Mouse (Mus musculus): Measurements from ENCODE around the gene Galnt12. TPM values are rescaled to one million over a fixed set of nuclear protein-coding genes. Genes with fewer than 3 reads are reported as not detected.

The Galnt12 gene
- 2.9 and 3.2 TPM in 2 replicates for polyA plus RNA-seq (2015; fragmentation: Nextera tagmentation; extraction: Ambion mirVana)

- Histone ChIP-seq H3K9me3 (ENCODE audit: low read length) (no peaks in the 10 kb centered on the region), H3K4me2 (replicated peaks; ENCODE audit: low read depth, low read length) (peak within 1 kb of the TSS; percentile 97), H3K27me3 (replicated peaks; ENCODE audit: insufficient read depth, low read length) (0 out of 2 replicates have a peak, but pooled peaks cover 16% of the 10 kb centered on the region), H3K36me3 (ENCODE audit: insufficient read depth, low read length) (no peaks in the 10 kb centered on the region), H3K4me3 (ENCODE audit: low read depth, low read length) (peak within 1 kb of the TSS; percentile 52), H3K4me1 (ENCODE audit: insufficient read depth, low read depth, low read length) (no peaks in the 10 kb centered on the region), H3K9ac (replicated peaks; ENCODE audit: low read depth) (no peak within 1 kb of the TSS; the same call in 1 of the 2 replicates), H3K27ac (ENCODE audit: low read length) (no peak within 1 kb of the TSS)
- TF ChIP-seq CTCF (IDR thresholded peaks at IDR 0.05) (no peak), EP300 (IDR thresholded peaks at IDR 0.05) (no peak)
- peak; percentile 71 for ATAC-seq
- DNase-seq (ENCODE audit: low spot score): peak; percentile 15
- WGBS: 2% methylated on average over 51 of the region's 74 CpGs
Observed at GRCm38 (mm10) chr4:47091493-47092386, at the start of gene Galnt12. Gene Galnt12 (plus strand): TSS chr4:47091909.

GRCm38 (mm10) chr4:47043866-47044265, 47.8 kb upstream of the Galnt12 start:
- Histone ChIP-seq H3K27ac (ENCODE audit: low read length) (no peak overlapping the region), H3K36me3 (ENCODE audit: insufficient read depth, low read length) (no peaks in the 10 kb centered on the region), H3K4me2 (replicated peaks; ENCODE audit: low read depth, low read length) (no peak overlapping the region), H3K27me3 (replicated peaks; ENCODE audit: insufficient read depth, low read length) (no peaks in the 10 kb centered on the region), H3K4me3 (ENCODE audit: low read depth, low read length) (no peak overlapping the region), H3K4me1 (ENCODE audit: insufficient read depth, low read depth, low read length) (no peaks in the 10 kb centered on the region), H3K9me3 (ENCODE audit: low read length) (no peaks in the 10 kb centered on the region), H3K9ac (replicated peaks; ENCODE audit: low read depth) (no peak overlapping the region)
- WGBS: 87% methylated on average over 9 of the region's 9 CpGs
- DNase-seq (ENCODE audit: low spot score) (no peak), ATAC-seq (no peak)
- no peak for TF ChIP-seq CTCF (IDR thresholded peaks at IDR 0.05)
- TF ChIP-seq EP300 (IDR thresholded peaks at IDR 0.05): no peak

GRCm38 (mm10) chr4:47046974-47047373, 44.7 kb upstream of the Galnt12 start:
- Histone ChIP-seq H3K36me3 (ENCODE audit: insufficient read depth, low read length) (no peaks in the 10 kb centered on the region), H3K9me3 (ENCODE audit: low read length) (no peaks in the 10 kb centered on the region), H3K27me3 (replicated peaks; ENCODE audit: insufficient read depth, low read length) (no peaks in the 10 kb centered on the region), H3K4me2 (replicated peaks; ENCODE audit: low read depth, low read length) (no peak overlapping the region), H3K4me1 (ENCODE audit: insufficient read depth, low read depth, low read length) (no peaks in the 10 kb centered on the region), H3K27ac (ENCODE audit: low read length) (no peak overlapping the region), H3K4me3 (ENCODE audit: low read depth, low read length) (no peak overlapping the region), H3K9ac (replicated peaks; ENCODE audit: low read depth) (no peak overlapping the region)
- DNase-seq (ENCODE audit: low spot score) (no peak), ATAC-seq (no peak)
- no peak for TF ChIP-seq EP300 (IDR thresholded peaks at IDR 0.05)
- TF ChIP-seq CTCF (IDR thresholded peaks at IDR 0.05): peak; percentile 54
- 74% methylated on average over 6 of the region's 6 CpGs for WGBS

GRCm38 (mm10) chr4:47047765-47048164, 43.9 kb upstream of the Galnt12 start:
- Histone ChIP-seq H3K27ac (ENCODE audit: low read length) (no peak overlapping the region), H3K4me3 (ENCODE audit: low read depth, low read length) (no peak overlapping the region), H3K9ac (replicated peaks; ENCODE audit: low read depth) (no peak overlapping the region), H3K4me2 (replicated peaks; ENCODE audit: low read depth, low read length) (no peak overlapping the region), H3K9me3 (ENCODE audit: low read length) (no peaks in the 10 kb centered on the region), H3K4me1 (ENCODE audit: insufficient read depth, low read depth, low read length) (no peaks in the 10 kb centered on the region), H3K27me3 (replicated peaks; ENCODE audit: insufficient read depth, low read length) (no peaks in the 10 kb centered on the region), H3K36me3 (ENCODE audit: insufficient read depth, low read length) (no peaks in the 10 kb centered on the region)
- DNase-seq (ENCODE audit: low spot score): no peak
- TF ChIP-seq CTCF (IDR thresholded peaks at IDR 0.05) (no peak), EP300 (IDR thresholded peaks at IDR 0.05) (no peak)
- 70% methylated on average over 4 of the region's 4 CpGs for WGBS
- ATAC-seq: no peak

- DNase-seq (ENCODE audit: low spot score): no peak
- H3K27ac ChIP-seq (ENCODE audit: low read length): no peak overlapping the region
- H3K36me3 ChIP-seq (ENCODE audit: insufficient read depth, low read length): no peaks in the 10 kb centered on the region
- TF ChIP-seq CTCF (IDR thresholded peaks at IDR 0.05) (no peak), EP300 (IDR thresholded peaks at IDR 0.05) (no peak)
- H3K9me3 ChIP-seq (ENCODE audit: low read length): no peaks in the 10 kb centered on the region
- no peak overlapping the region for H3K4me2 ChIP-seq (replicated peaks; ENCODE audit: low read depth, low read length)
- no peaks in the 10 kb centered on the region for H3K27me3 ChIP-seq (replicated peaks; ENCODE audit: insufficient read depth, low read length)
- no peak overlapping the region for H3K9ac ChIP-seq (replicated peaks; ENCODE audit: low read depth)
- H3K4me3 ChIP-seq (ENCODE audit: low read depth, low read length): no peak overlapping the region
- WGBS: 90% methylated on average over 16 of the region's 16 CpGs
- no peaks in the 10 kb centered on the region for H3K4me1 ChIP-seq (ENCODE audit: insufficient read depth, low read depth, low read length)
- ATAC-seq: no peak
Observed at GRCm38 (mm10) chr4:47049216-47049615, 42.5 kb upstream of the Galnt12 start.

- TF ChIP-seq CTCF (IDR thresholded peaks at IDR 0.05) (peak; percentile 98), EP300 (IDR thresholded peaks at IDR 0.05) (no peak)
- Histone ChIP-seq H3K27ac (ENCODE audit: low read length) (no peak overlapping the region), H3K4me3 (ENCODE audit: low read depth, low read length) (no peak overlapping the region), H3K9me3 (ENCODE audit: low read length) (no peaks in the 10 kb centered on the region), H3K4me1 (ENCODE audit: insufficient read depth, low read depth, low read length) (no peaks in the 10 kb centered on the region), H3K36me3 (ENCODE audit: insufficient read depth, low read length) (no peaks in the 10 kb centered on the region), H3K27me3 (replicated peaks; ENCODE audit: insufficient read depth, low read length) (0 out of 2 replicates have a peak, but pooled peaks cover 3% of the 10 kb centered on the region), H3K9ac (replicated peaks; ENCODE audit: low read depth) (no peak overlapping the region), H3K4me2 (replicated peaks; ENCODE audit: low read depth, low read length) (no peak overlapping the region)
- whole genome bisulfite sequencing: 0% methylated on average over 1 of the region's 1 CpGs
- ATAC-seq: peak; percentile 60
- peak; percentile 62 for DNase-seq (ENCODE audit: low spot score)
Observed at GRCm38 (mm10) chr4:47050167-47050566, 41.5 kb upstream of the Galnt12 start.
